Mouse (Mus musculus): ENCODE data around the gene Sco1.
"Not testable (repeated sequence)": the region's sequence is repeated elsewhere in the genome, so short reads cannot be mapped to it uniquely, and the experiment has no call there.

Gene Sco1

DNA sequence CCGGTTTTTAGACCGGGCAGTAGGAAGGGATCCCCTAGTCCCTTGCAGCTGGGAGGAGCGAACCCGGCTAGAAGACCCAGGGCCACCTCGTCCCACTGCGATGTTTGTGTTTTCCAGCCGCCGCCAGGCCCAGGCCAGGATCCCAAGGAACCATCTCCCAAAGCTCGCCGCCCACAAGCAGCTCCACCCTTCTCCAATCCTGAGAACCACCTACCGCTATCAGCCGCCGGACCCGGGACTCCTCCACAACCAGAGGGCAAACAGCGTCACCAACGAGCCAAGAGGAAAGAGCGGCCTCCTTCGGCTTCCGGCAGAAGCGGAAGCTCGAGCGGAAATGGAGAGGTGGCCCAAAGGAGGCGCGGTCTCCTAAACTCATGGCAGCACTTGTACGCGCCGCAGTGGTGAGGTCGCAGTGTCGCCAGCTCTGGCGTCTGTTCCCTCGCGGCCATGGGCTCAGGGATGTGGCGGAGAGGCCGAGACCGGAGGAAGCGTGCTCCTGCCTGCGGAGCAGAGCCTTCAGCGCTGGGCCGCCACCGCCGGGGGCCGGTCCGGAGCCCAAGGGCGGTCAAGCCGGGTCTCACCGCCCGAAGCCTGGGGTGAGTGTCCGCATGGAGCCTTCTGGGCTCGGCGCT is at the start of gene Sco1, which contains the start of gene Adprm:
Gene Sco1 (plus strand): TSS at position 350 of the 632 bp plus-strand sequence.
Gene Adprm (minus strand): TSS at position 274 of the 632 bp plus-strand sequence.
- DNase-seq = peak; percentile 91

DNA sequence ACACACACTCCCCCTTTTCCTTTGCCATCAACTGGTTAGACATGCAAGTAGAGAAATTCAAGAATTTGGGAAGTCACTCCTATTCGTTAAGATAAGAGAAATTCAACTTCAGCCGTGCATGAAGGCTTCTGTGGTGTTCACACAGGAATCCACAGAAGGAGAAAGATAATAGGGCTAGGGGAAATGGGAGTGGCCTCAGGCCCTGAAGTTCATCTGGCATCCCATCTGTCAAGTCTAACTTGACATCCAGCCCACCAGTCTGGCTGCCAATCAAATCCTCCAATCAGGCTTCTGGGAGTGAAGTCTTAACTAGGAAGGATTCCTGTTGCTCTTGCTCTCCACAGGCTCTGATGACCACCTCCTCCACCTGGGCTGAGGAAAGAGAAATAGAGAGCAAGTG is 49.6 kb upstream of the Sco1 start:
- no peak for DNase-seq

DNA sequence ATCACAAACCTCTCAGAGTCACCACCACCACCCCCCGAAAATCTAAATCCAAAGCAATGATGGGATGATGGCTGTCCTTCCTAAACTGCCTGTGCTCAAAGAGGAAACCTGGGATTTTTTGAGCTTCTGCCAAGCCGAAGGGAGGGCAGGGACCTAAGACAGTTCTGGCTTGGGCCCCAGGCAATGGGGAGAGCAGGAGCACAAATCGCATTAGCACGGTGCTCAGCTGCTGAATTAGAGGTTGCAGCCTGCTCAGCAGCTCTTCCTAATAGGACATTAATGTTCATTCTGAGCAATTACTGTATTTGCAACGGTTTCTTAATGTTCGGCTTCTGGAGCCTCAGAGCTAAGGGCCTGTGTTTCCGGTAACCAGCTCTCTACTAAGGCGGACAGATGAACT is 44.5 kb upstream of the Sco1 start:
- no peak for DNase-seq

DNA sequence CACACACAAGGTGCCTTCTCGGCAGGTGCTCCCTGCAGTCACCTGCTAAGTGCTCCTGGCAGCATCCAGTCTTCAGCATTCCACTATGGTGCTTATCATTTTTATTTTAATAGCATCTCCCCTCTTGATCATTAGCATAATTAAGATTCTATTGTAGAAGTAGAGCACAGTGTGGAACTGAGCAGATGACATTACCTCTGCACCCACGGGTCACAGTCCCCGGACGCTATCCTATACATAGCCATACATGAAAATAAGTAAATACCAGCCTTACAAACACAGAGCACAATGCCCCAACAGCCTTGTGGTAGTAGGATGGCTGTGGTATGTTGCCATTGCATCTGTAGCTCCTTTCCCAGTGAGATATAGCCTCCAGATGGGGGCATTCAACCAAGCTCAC is 43.9 kb upstream of the Sco1 start:
- no peak for DNase-seq

DNA sequence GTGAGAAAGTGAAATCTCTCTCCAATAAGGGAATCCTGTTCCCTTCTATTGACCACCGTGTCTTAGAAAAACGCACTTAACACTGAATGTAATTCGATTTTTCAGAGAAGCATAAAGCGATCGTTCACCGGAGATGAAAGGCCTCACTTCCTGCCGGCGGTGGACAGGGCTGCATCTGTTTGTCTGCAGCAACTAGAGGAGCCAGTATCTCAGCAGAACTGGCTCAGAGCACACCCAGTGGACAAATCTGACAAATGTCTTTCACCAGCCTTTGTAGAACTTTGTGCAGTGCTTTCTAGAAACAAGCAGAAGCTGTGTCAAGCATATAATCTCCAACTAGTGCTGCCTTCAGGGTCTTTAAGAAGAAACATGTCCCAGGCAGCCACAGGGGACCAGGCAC is 42.0 kb upstream of the Sco1 start:
- no peak for DNase-seq

DNA sequence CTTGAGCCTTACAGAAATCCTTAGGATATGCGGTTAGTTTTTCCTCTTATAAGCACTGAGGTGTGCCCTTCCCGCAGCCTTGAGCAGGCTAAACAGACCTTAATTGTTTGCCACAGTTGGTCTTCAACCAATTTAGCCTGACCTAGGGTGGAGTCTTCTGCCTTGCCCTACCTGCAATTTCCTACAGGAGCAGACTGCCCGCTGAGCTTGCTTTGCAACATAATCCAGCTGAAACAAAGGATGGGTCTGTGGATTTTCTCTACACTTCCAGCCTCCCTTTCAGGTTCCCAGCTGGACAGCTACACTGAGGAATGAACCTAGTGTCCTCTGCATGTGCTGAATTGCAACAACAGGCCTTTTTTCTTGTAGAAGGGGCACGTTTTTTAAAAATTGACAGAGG is 40.8 kb upstream of the Sco1 start:
- DNase-seq = no peak

DNA sequence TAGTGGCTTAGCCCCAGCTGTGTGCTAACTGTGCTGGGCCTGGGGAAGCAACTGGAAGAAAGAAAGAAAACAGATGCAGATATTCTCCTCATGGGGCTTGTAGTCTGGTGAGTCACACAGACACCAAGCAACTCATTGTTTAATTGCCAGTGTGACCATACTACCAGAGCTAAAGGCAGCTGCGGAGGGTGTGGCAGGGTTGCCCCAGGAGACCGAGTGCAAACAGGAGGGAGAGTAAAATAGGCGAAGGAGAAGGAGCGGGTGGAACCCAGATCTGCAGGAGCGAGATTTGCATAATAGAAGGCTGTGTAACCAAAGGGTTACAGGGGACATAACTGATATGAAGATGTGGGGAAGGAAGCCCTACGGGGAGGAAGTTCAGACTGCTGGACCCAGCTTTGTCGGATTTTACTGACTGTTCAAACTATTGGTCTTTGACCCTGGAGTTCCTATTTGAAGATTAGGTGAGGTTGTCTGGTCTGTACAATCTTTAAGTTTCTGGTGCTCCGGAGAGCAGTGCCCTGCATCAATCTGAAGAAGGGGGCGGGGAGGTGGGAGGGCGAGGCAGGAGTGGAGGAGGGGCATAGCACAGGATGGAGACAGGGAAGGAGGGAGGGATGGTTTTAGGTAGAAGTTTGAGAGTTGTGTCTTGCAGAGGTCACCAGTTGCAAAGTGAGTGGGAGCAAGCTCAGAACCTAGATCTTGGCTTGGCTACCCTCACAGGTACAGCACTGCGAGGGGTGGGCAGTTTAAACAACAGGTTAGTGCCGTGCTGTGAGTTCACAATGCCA is 34.5 kb upstream of the Sco1 start:
- no peak for DNase-seq

DNA sequence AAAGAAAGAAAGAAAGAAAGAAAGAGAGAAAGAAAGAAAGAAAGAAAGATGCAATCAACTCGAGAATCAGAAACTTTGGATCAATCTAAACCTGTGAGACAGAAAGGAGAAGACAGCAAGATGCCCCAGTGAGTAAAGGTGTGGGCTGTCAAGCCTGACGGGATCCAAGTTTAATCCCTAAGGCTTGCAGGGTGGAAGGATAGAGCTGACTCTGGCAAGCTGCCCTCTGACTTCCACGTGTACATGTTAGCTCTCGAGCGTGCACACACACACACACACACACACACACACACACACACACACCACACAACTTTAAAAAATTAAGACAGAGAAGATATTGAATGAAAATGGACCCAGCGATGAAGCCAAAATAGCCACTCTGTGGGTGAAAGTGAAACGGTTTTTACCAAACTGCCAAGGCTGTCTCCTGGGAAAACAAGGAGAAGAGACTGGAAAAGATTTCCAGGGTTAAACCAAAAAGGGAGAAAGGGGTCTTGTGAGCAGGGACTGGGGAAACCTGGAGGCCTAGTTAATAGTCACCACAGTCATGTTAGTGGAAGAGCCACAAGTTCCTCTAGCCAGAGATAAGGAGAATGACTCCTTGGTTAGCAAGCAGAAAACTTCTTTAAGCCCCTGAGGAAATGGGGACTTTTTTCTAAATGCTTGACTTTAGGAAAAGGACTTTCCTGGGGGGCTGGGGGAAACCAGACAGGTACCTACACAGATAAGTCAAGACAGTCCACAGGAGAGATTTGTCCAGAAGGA is 32.6 kb upstream of the Sco1 start:
- peak; percentile 41 to 44 for DNase-seq

DNA sequence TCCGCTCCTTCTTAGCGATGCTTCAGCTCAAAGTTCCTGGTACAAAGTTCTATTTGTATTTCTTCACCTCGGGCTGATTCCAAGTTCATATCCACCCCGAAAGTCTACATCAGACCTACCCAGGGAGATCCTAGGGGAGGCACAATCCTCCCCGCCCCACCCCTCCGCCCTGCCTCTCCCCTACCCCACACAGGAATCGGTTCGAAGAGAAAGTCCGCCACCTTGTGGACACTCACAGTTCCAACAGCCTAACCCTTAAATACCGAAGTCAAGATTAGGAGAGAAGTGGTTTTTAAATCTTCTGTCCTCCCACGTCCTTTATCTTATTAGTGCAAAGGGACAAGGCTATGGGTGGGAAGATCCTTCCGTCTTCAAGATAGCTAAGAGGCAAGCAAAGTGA is 31.5 kb upstream of the Sco1 start:
- peak; percentile 59 to 61 for DNase-seq

DNA sequence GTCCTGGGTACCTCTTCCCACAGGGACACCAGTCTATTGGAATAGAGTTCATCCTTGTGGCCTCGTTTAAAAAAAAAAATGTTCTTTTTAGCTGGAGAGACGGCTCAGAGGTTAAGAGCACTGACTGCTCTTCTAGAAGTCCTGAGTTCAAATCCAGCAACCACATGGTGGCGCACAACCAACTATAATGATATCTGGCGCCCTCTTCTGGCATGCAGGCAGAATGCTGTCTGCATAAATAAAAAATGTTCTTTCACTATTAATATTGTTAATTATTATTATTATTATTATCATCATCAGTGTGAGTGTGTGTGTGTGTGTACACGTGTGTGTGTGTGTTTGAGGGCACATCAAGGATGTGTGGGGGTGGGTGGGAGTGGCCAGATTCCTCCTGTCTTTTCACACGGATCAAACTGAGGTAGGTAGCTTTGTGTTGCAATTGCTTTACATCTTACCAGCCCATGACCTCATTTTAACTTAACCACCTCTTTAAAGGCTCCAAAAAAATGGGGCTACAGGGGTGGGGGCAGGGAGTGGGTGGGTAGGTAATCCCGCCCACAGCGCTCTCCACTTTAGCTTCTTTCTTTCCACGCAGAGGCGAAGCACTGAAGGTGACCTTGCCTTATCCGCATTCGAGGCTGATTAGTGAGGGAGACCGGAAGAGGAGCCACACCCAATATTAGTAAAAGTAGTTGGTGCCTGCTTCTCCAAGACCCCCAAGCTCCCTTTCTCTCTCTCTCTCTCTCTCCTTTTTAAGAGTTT is 29.9 kb upstream of the Sco1 start:
- DNase-seq = no peak

DNA sequence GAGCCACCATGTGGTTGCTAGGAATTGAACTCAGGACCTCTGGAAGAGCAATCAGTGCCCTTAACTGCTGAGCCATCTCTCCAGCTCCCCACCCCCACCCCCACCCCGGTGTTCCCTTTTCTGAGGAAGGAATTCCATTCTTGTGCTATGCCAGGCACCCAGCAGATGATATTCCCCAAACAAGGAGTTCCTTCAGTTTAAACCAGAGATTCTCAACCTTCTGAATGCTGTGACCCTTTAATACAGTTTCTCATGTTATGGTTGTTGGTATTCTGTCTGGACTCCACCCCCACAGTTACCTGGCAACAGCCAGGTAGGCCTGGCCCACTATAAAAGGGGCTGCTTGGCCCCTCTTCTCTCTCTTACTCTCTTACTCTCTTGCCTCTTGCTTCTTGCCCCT is 29.3 kb upstream of the Sco1 start:
- not testable (repeated sequence) for DNase-seq

DNA sequence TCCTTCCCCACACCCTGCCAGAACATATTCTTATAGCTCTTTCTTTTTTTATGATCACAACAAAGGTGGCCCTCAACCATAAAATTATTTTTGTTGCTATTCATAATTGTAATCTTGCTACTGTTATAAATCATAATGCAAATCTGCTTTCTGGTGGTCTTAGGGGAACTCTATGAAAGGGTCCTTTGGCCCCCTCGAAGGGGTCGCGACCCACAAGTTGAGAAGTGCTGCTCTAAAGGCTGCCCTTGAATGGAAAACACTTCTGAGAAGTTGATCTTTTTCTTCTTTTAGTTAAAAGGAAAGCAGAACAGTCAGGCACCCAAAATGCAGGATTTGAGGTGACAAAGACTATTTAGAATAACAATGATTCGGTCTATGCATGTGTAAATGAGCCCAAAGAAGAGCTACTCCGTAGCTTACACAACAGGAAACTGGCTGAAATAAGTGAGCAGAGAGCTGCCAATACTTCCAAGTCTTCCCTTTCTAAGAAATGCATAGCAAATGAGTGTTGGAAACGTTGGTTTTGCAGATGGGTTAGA is 28.6 kb upstream of the Sco1 start:
- no peak for DNase-seq

DNA sequence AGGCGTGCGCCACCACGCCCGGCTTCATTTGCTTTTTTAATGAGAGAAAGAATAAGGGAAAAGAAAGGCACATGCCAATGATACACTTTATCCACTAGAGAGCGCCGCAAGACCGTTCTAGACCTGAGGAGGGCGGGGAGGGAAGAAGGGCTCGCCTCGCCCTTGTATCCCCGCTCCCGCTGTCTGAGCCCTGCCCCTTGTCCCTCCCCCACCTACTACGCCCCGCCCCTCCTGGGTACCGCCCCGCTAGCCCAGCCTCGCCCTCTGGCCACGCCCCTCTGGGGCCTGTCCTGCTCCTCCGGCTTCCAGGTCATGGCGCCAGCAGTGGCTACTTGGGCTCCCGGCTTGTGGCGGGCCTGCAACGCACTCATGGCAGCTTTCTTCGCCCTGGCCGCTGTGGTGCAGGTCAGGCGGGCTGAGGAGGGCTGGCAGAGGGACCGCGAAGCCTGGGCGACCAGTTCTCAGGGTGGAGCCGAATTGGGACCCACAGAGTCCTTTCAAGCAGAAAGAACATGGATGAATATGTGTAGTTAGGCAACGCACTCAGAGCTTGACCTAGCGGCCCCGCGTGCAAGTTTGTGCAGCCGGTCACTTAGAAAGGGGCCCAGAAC is 27.5 kb upstream of the Sco1 start, which contains the start of gene Tmem220:
Gene Tmem220 (plus strand): TSS at position 288 of the 611 bp plus-strand sequence.
- peak; percentile 89 to 90 for DNase-seq

DNA sequence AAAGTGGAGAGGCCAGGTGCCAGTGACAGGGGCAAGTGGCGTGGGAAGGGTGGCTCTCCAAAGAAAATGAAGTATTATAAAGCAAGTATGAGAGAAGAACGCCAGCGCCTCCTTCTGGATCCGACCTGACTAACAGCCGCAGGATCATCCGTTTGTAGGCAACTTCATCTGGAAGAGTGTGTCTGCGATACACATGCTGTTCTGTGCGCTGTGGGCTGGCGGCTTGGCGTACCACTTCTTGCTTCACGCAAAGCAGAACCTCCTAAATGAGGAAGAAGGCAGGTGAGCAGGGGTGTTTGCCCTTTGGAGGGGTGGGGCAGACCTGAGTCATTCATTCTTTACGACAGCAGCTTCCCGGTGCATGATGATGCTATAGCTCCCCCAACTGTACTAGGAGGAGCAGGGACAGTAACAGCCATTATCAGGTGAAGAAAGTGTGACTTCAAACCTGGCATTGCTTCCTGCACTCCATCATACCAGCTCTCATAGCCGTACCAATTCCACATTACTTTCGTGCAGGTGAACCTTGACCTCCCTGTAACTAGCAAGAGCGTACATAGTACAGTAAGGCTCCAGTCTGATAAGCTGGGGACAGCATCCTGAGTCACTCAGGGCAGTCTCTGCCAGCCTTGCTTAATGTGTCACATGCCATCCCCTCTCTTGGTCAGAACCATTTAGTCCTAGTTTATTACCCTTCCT is 21.4 kb upstream of the Sco1 start:
- DNase-seq = peak in 1 of 2 experiments; percentile 14

DNA sequence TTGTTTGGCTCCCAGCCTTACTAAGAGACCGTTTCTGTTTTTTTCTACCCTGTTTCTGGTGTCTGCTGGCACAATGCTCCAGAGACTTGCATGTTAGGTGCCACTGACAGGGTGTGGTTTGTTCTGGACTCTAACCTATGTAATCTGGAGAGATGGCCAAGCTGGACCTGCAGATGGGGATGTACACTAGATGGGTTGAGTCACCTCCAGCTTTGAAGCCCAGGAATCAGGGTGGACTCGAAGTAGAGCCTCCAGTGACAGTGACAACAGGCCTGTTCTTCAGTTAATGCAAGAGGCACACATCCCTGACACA is 20.9 kb upstream of the Sco1 start:
- DNase-seq = no peak

DNA sequence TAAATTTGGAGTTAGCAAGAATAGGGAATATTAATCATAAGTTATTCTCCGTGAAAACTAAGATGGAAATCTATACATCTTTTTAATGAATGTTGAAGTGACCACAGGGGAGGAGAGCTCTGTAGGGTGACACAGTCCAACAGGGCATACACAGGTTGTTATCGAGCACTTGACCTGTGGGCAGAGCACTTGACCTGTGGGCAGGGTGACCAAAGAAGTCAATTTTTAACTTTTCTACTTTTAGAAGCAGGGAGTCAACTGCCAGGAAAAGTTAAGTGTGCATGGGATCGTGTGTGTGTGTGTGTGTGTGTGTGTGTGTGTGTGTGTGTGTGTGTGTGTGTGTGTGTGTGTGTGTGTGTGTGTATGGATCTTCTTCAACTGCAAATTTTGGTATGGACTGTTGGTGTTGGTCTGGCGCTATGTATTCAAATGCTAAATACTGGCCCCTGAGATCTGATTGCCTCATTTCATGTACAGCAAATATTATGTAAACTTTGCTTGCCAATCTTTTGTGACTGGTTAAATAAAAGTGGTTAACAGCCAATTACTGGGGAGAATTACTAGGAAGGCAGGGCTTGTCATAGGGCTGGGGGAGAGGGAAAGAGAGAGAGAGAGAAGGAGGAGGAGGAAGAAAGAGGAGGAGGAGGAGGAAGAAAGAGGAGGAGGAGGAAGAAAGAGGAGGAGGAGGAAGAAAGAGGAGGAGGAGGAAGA is 17.5 kb upstream of the Sco1 start:
- peak; percentile 41 to 61 for DNase-seq

DNA sequence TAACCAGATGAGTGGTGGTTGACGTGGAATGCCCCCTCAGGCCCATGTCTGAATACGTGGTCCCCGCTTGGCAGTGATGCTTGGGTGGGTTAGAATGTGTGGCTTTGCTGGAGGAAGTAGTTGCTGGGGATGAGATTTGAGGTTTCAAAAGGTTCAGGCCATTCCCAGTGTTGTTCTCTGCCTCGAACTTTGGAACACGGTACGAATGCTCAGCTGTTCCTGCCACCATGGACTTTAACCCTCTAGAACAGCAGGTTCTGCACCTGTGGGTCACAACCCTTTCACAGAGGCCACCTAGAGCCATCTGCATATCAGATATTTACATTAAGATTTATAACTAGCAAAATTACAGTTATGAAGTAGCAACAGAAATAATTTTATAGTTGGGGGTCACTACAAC is 16.2 kb upstream of the Sco1 start:
- peak; percentile 64 to 73 for DNase-seq

DNA sequence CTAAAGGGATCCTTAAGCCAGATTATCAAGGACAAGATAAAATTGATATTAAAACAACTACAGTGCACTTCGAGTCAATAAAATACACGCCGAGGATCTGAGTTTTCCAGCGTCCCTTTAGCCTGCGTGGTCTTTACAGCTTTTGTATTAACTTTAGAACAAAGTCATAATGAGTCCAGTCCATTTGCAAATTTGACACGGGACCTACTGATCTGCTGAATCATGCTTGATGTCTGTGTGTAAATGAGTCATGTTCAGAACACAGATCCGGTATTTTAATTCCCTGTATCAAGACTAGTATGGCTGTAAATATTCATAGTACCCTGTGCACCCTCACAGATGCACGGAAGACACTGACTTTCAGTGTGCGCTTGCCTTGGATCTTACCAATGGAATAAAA is 15.6 kb upstream of the Sco1 start:
- DNase-seq = no peak

DNA sequence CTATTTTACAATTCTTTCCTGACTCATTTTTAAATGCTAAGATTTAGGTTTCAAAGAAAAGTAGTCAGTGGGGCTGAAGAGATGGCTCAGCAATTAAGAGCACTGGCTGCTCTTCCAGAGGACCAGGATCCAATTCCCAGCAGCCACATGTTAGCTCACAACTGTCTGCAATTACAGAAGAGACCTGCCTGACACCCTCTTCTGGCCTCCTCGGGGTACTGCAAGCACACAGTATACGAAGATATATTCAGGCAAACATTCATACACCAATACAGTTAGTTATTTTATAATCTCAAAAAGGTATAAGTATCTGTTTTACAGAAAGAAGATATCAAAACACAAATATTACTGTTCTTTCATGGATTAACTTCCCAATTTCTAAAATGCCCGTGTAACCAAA is 12.7 kb upstream of the Sco1 start:
- no peak for DNase-seq

DNA sequence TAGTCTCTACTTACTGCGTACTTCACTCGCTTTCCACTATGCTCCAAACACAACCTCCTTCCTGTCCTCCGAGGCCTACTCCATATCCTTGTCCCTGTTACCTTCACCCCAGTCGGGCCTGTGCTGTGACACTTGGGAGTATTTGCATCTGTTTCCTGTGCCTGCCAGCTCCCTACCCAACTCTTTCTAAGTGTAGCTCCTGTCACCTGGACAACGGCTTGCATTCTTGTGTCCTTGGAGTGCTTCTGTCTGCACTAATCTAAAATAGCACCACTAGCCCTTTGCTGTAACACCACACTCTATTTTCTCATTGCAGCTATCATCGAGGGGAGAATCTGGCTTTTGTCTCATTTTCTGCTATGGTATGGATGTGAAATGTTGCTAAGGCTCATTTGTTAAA is 12.0 kb upstream of the Sco1 start:
- DNase-seq = no peak

DNA sequence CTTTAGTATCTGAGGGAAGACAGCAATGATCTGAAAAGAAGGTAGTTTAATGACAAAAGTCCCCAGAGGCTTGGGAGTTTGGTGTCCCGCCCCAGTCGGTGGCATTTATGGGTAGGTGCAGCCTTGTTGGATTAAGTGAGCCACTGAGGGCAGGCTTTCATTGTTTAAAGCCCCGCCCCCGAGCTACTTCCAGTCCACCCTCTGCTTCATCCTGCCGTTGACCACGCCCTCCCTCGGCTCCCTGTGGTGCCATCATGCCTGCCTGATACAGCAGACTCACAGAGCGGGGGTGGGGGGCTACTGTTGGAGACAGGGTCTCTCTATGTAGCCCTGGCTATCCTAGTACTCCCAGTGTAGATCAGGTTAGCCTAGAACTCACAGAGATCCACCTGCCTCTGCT is 9.5 kb upstream of the Sco1 start:
- no peak for DNase-seq

Measured in kidney, adult 8-10 months (tissue).